Mouse (Mus musculus): ENCODE data around the gene Ccdc148.

GRCm38 (mm10) chr2:58952101-58952500 lies 208.4 kb downstream of the Ccdc148 start:
- TF ChIP-seq NRF1 (IDR thresholded peaks at IDR 0.05; ENCODE audit: insufficient read depth, low read depth, low read length, poor library complexity, severe bottlenecking) = no peak
- no peak for TF ChIP-seq POLR2A (IDR thresholded peaks at IDR 0.05; ENCODE audit: control insufficient read depth in 1 of 2, insufficient read depth in 1 of 2, low read depth in 1 of 2, low read length in 2 of 2, poor library complexity in 1 of 2)
- TF ChIP-seq EP300 (IDR thresholded peaks at IDR 0.05; ENCODE audit: low read depth in 1 of 2, low read length in 2 of 2) = no peak
- TF ChIP-seq CHD1 (IDR thresholded peaks at IDR 0.05; ENCODE audit: low read depth, low read length) = no peak

Measured in MEL (cell line).